Mouse (Mus musculus): ENCODE measurements around the gene Nrxn3.

Gene Nrxn3

GRCm38 (mm10) chr12:89742326-89742725, 1019.6 kb downstream of the Nrxn3 start:
- no peak for DNase-seq

GRCm38 (mm10) chr12:89742796-89743195, 1020.1 kb downstream of the Nrxn3 start:
- no peak for DNase-seq

- DNase-seq, result no peak
These were observed 1041.8 kb downstream of the Nrxn3 start for GRCm38 (mm10) chr12:89764191-89765082.

GRCm38 (mm10) chr12:89765179-89765578, 1042.5 kb downstream of the Nrxn3 start:
- no peak for DNase-seq

- DNase-seq, result no peak
These were observed 1066.1 kb downstream of the Nrxn3 start for GRCm38 (mm10) chr12:89788794-89789193.

- no peak for DNase-seq
These were observed 1067.3 kb downstream of the Nrxn3 start for GRCm38 (mm10) chr12:89789981-89790380.

- no peak for DNase-seq
These were observed 1069.2 kb downstream of the Nrxn3 start for GRCm38 (mm10) chr12:89791829-89792228.

- no peak for DNase-seq
These were observed 1072.1 kb downstream of the Nrxn3 start for GRCm38 (mm10) chr12:89794741-89795140.

GRCm38 (mm10) chr12:89808217-89808616, 1085.5 kb downstream of the Nrxn3 start:
- no peak for DNase-seq

- no peak for DNase-seq
These were observed 1087.5 kb downstream of the Nrxn3 start for GRCm38 (mm10) chr12:89810146-89810545.

- peak; percentile 30 for DNase-seq
These were observed 1089.3 kb downstream of the Nrxn3 start for GRCm38 (mm10) chr12:89811815-89812549.

GRCm38 (mm10) chr12:89812550-89813207, 1090.0 kb downstream of the Nrxn3 start:
- DNase-seq, result no peak

- DNase-seq, result no peak
These were observed 1090.6 kb downstream of the Nrxn3 start for GRCm38 (mm10) chr12:89813294-89813693.

GRCm38 (mm10) chr12:89813718-89814117, 1091.0 kb downstream of the Nrxn3 start:
- DNase-seq, result no peak

GRCm38 (mm10) chr12:89814536-89814935, 1091.9 kb downstream of the Nrxn3 start:
- DNase-seq, result no peak

- DNase-seq, result no peak
These were observed 1094.5 kb downstream of the Nrxn3 start for GRCm38 (mm10) chr12:89817072-89817773.

- DNase-seq, result no peak
These were observed 1095.5 kb downstream of the Nrxn3 start for GRCm38 (mm10) chr12:89818200-89818599.

GRCm38 (mm10) chr12:89822141-89822540, 1099.5 kb downstream of the Nrxn3 start:
- DNase-seq, result no peak

- DNase-seq, result no peak
These were observed 1107.3 kb downstream of the Nrxn3 start for GRCm38 (mm10) chr12:89829927-89830326.

GRCm38 (mm10) chr12:89830350-89830749, 1107.7 kb downstream of the Nrxn3 start:
- no peak for DNase-seq

- DNase-seq, result no peak
These were observed 1108.6 kb downstream of the Nrxn3 start for GRCm38 (mm10) chr12:89831300-89831699.

GRCm38 (mm10) chr12:89836271-89836670, 1113.6 kb downstream of the Nrxn3 start:
- no peak for DNase-seq

- no peak for DNase-seq
These were observed 1120.2 kb downstream of the Nrxn3 start for GRCm38 (mm10) chr12:89842861-89843260.

All from kidney, adult 18-20 months (tissue).